Mouse (Mus musculus) liver, embryonic 16.5 days (tissue): ENCODE results near the gene Wap. TPM values are rescaled to one million over a fixed set of nuclear protein-coding genes. Genes with fewer than 3 reads are reported as not detected.

Experiments used
- ATAC-seq: fragments of 200-750 bp; cut with Nextera tagmentation; 2 replicates; pipeline ENCODE4 v1.8.0; 2017; ENCODE audit warnings: low read depth, mild to moderate bottlenecking, moderate number of reproducible peaks, moderate library complexity
- H3K27ac ChIP-seq: fragments of 300-500 bp; sonication (generic); 2 replicates; pipeline ENCODE4 v1.5.1; 2014; ENCODE audit warnings: mild to moderate bottlenecking, low read length
- H3K27me3 ChIP-seq: fragments of 300-500 bp; sonication (generic); 2 replicates; pipeline ENCODE4 v1.6.1; 2014; ENCODE audit warnings: low read depth, low read length, mixed read lengths; ENCODE audit not compliant: control insufficient read depth, insufficient read depth
- H3K36me3 ChIP-seq: fragments of 300-500 bp; sonication (generic); 2 replicates; pipeline ENCODE4 v1.6.1; 2014; ENCODE audit warnings: mild to moderate bottlenecking; ENCODE audit not compliant: control insufficient read depth, insufficient read depth
- H3K4me1 ChIP-seq: fragments of 300-500 bp; sonication (generic); 2 replicates; pipeline ENCODE4 v1.6.1; 2014; ENCODE audit warnings: low read depth, low read length, mixed read lengths; ENCODE audit not compliant: control insufficient read depth
- H3K4me2 ChIP-seq: fragments of 300-500 bp; sonication (generic); 2 replicates; pipeline ENCODE4 v1.6.1; 2014; ENCODE audit warnings: low read depth, low read length, mixed read lengths
- H3K4me3 ChIP-seq: fragments of 300-500 bp; sonication (generic); 2 replicates; pipeline ENCODE4 v1.5.1; 2014; ENCODE audit warnings: low read depth, mild to moderate bottlenecking, low read length
- H3K9ac ChIP-seq: fragments of 300-500 bp; sonication (generic); 2 replicates; pipeline ENCODE4 v1.6.1; 2014; ENCODE audit warnings: low read depth, low read length
- H3K9me3 ChIP-seq: fragments of 300-500 bp; sonication (generic); replicated peaks from 2 replicates; pipeline ENCODE4 v1.6.1; 2016; ENCODE audit warnings: low read length; ENCODE audit not compliant: control insufficient read depth
- WGBS: fragments of 180-500 bp; shearing (Covaris S2); extraction: QIAGEN DNeasy Blood & Tissue Kit; methylation state at CpG from one replicate; pipeline ENCODE4 v1.1.7; 2014; ENCODE audit not compliant: insufficient replicate concordance; 5-methylcytosine and 5-hydroxymethylcytosine counted together
- polyA plus RNA-seq: library from polyadenylated mRNA; unstranded; fragments of >200 nt; fragmentation: Nextera tagmentation; extraction: Ambion mirVana; gene quantifications from 2 replicates; pipeline ENCODE4 v1.2.1, GENCODE M21; 2015

The Wap gene
- polyA plus RNA-seq, 1 experiment from 2014 or later: not detected

GRCm38 (mm10) chr11:6595339-6595738, 43.1 kb downstream of the Wap start:
- Histone ChIP-seq H3K4me3 (0 out of 2 replicates have a peak overlapping the region, but pooled peaks have one; percentile 5), H3K4me2 (peak overlapping the region; percentile 40), H3K4me1 (peaks cover 69% of the 10 kb centered on the region), H3K27me3 (no peaks in the 10 kb centered on the region), H3K9me3 (no peaks in the 10 kb centered on the region), H3K36me3 (peaks cover 45% of the 10 kb centered on the region), H3K9ac (no peak overlapping the region), H3K27ac (peak overlapping the region; percentile 82)
- ATAC-seq: peak; percentile 64
- WGBS: 25% methylated on average over 5 of the region's 5 CpGs

- Histone ChIP-seq H3K9me3 (no peaks in the 10 kb centered on the region), H3K4me3 (0 out of 2 replicates have a peak overlapping the region, but pooled peaks have one; percentile 5), H3K4me1 (peaks cover 69% of the 10 kb centered on the region), H3K4me2 (peak overlapping the region; percentile 40), H3K9ac (no peak overlapping the region), H3K27ac (peak overlapping the region; percentile 82), H3K27me3 (no peaks in the 10 kb centered on the region), H3K36me3 (peaks cover 48% of the 10 kb centered on the region)
- ATAC-seq: no peak
- 67% methylated on average over 6 of the region's 6 CpGs for WGBS
These were observed 43.6 kb downstream of the Wap start for GRCm38 (mm10) chr11:6594845-6595244.

- no peak for ATAC-seq
- WGBS: 75% methylated on average over 11 of the region's 11 CpGs
- Histone ChIP-seq H3K9me3 (no peaks in the 10 kb centered on the region), H3K4me1 (peaks cover 67% of the 10 kb centered on the region), H3K4me2 (no peak overlapping the region), H3K27me3 (no peaks in the 10 kb centered on the region), H3K27ac (0 out of 2 replicates have a peak overlapping the region, but pooled peaks have one; percentile 21), H3K9ac (no peak overlapping the region), H3K36me3 (peaks cover 55% of the 10 kb centered on the region), H3K4me3 (no peak overlapping the region)
These were observed 45.0 kb downstream of the Wap start for GRCm38 (mm10) chr11:6593406-6593805.

GRCm38 (mm10) chr11:6590933-6591675, 47.3 kb downstream of the Wap start:
- H3K27me3 ChIP-seq: no peaks in the 10 kb centered on the region
- H3K4me3 ChIP-seq: 0 out of 2 replicates have a peak overlapping the region, but pooled peaks have one; percentile 2
- H3K4me2 ChIP-seq: peak overlapping the region; percentile 54
- 28% methylated on average over 10 of the region's 10 CpGs for WGBS
- H3K9ac ChIP-seq: peak overlapping the region; percentile 36; the same call in 1 of the 2 replicates
- peak; percentile 83 for ATAC-seq
- peaks cover 45% of the 10 kb centered on the region for H3K36me3 ChIP-seq
- peaks cover 78% of the 10 kb centered on the region for H3K4me1 ChIP-seq
- H3K9me3 ChIP-seq: no peaks in the 10 kb centered on the region
- peak overlapping the region; percentile 88 for H3K27ac ChIP-seq

GRCm38 (mm10) chr11:6589838-6590237, 48.6 kb downstream of the Wap start:
- peak overlapping the region; percentile 88 for H3K27ac ChIP-seq
- ATAC-seq: peak; percentile 77
- peaks cover 41% of the 10 kb centered on the region for H3K36me3 ChIP-seq
- H3K27me3 ChIP-seq: no peaks in the 10 kb centered on the region
- peak overlapping the region; percentile 39; the same call in 1 of the 2 replicates for H3K9ac ChIP-seq
- WGBS: 39% methylated on average over 7 of the region's 7 CpGs
- no peak overlapping the region for H3K4me3 ChIP-seq
- H3K4me1 ChIP-seq: peaks cover 72% of the 10 kb centered on the region
- no peaks in the 10 kb centered on the region for H3K9me3 ChIP-seq
- peak overlapping the region; percentile 40; the same call in 1 of the 2 replicates for H3K4me2 ChIP-seq

GRCm38 (mm10) chr11:6588295-6588694, 50.1 kb downstream of the Wap start:
- Histone ChIP-seq H3K27me3 (no peaks in the 10 kb centered on the region), H3K9ac (no peak overlapping the region), H3K27ac (peak overlapping the region; percentile 9; the same call in 1 of the 2 replicates), H3K36me3 (peaks cover 26% of the 10 kb centered on the region), H3K4me2 (no peak overlapping the region), H3K4me3 (no peak overlapping the region), H3K9me3 (no peaks in the 10 kb centered on the region), H3K4me1 (peaks cover 60% of the 10 kb centered on the region)
- no peak for ATAC-seq
- 83% methylated on average over 7 of the region's 7 CpGs for WGBS

- H3K4me2 ChIP-seq: no peak overlapping the region
- no peak for ATAC-seq
- no peak overlapping the region for H3K9ac ChIP-seq
- 82% methylated on average over 7 of the region's 7 CpGs for WGBS
- H3K36me3 ChIP-seq: peaks cover 17% of the 10 kb centered on the region
- no peak overlapping the region for H3K4me3 ChIP-seq
- H3K27ac ChIP-seq: peak overlapping the region; percentile 46
- H3K4me1 ChIP-seq: peaks cover 57% of the 10 kb centered on the region
- no peaks in the 10 kb centered on the region for H3K27me3 ChIP-seq
- no peaks in the 10 kb centered on the region for H3K9me3 ChIP-seq
These were observed 51.0 kb downstream of the Wap start for GRCm38 (mm10) chr11:6587249-6587940.

- no peaks in the 10 kb centered on the region for H3K9me3 ChIP-seq
- whole genome bisulfite sequencing: 31% methylated on average over 3 of the region's 3 CpGs
- peaks cover 13% of the 10 kb centered on the region for H3K36me3 ChIP-seq
- no peak overlapping the region for H3K9ac ChIP-seq
- H3K27ac ChIP-seq: peak overlapping the region; percentile 46
- H3K27me3 ChIP-seq: no peaks in the 10 kb centered on the region
- H3K4me3 ChIP-seq: no peak overlapping the region
- no peak for ATAC-seq
- H3K4me1 ChIP-seq: peaks cover 50% of the 10 kb centered on the region
- no peak overlapping the region for H3K4me2 ChIP-seq
These were observed 51.8 kb downstream of the Wap start for GRCm38 (mm10) chr11:6586660-6587059.

GRCm38 (mm10) chr11:6585748-6586147, 52.7 kb downstream of the Wap start:
- 76% methylated on average over 8 of the region's 8 CpGs for WGBS

More at GRCm38 (mm10) chr11:6585748-6586147, 52.7 kb downstream of the Wap start:
- Histone ChIP-seq H3K36me3 (peaks cover 12% of the 10 kb centered on the region), H3K27ac (peak overlapping the region; percentile 36; the same call in 1 of the 2 replicates), H3K4me2 (no peak overlapping the region), H3K9ac (no peak overlapping the region), H3K4me3 (no peak overlapping the region), H3K9me3 (no peaks in the 10 kb centered on the region), H3K27me3 (no peaks in the 10 kb centered on the region), H3K4me1 (peaks cover 41% of the 10 kb centered on the region)
- no peak for ATAC-seq
